Mouse (Mus musculus): ENCODE results near the gene Dbil5. TPM values are rescaled to one million over a fixed set of nuclear protein-coding genes. Genes with fewer than 3 reads are reported as not detected.

Dbil5 gene
- polyA plus RNA-seq, 2 experiments from 2014 or later: 0.58 TPM; not detected in 1

Other genes starting within 250 kb of the Dbil5 start
- gene 1700016K19Rik, start 217.7 kb upstream of the Dbil5 start, polyA plus RNA-seq (2017; shearing (Covaris generic)): not detected
- gene Rflnb, start 189.8 kb upstream of the Dbil5 start, polyA plus RNA-seq (2017; shearing (Covaris generic)): 10 to 100 TPM; 13.4 to 14.2 TPM
- 10 to 100 TPM; 51.6 to 60.3 TPM for gene Vps53, start 38.0 kb upstream of the Dbil5 start, polyA plus RNA-seq (2017; shearing (Covaris generic))
- 1 to 10 TPM; 3.7 to 4.2 TPM for gene Fam57a, start 37.9 kb upstream of the Dbil5 start, polyA plus RNA-seq (2017; shearing (Covaris generic))
- 10 to 100 TPM; 10.2 to 19.1 TPM for gene Gemin4, start 56 bp downstream of the Dbil5 start, polyA plus RNA-seq (2017; shearing (Covaris generic))
- gene Mrm3, start 26.1 kb downstream of the Dbil5 start, polyA plus RNA-seq (2017; shearing (Covaris generic)): 10 to 100 TPM; 13.2 to 19.9 TPM
- 10 to 100 TPM; 78.6 to 89.4 TPM for gene Glod4, start 26.1 kb downstream of the Dbil5 start, polyA plus RNA-seq (2017; shearing (Covaris generic))
- gene Nxn, start 181.5 kb downstream of the Dbil5 start, polyA plus RNA-seq (2017; shearing (Covaris generic)): 1 to 10 TPM; 1.3 to 2.0 TPM
- 10 to 100 TPM; 55.6 to 64.4 TPM for gene Timm22, start 189.3 kb downstream of the Dbil5 start, polyA plus RNA-seq (2017; shearing (Covaris generic))